Mouse (Mus musculus): ENCODE results near the gene Onecut3. TPM values are rescaled to one million over a fixed set of nuclear protein-coding genes. Genes with fewer than 3 reads are reported as not detected.

Gene Onecut3
- total RNA-seq, 1 experiment, result not detected

DNA sequence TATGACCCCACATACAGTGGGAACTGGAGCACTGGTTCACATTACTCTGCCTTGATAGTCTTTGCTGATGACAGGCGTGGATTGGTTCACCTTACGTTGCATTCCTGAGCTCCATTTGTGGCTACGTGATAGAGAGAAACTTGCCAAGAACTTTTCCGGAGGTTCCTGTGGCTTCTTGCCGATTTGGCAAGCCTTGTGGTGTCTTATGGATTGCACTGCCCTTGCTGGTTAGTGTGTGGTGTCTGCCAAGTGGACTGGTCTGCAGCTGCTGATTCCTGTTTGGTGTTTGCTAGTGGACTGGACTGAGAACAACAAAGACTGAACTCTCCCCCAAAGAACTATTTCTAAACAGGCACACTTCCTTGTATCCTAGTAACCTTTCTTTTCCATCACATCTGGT, 39.9 kb upstream of the Onecut3 start:
- Histone ChIP-seq H3K4me3 (ENCODE audit: insufficient read depth in 1 of 2, low read depth in 1 of 2, low read length in 2 of 2, poor library complexity in 1 of 2, severe bottlenecking in 1 of 2) (no peak overlapping the region), H3K4me1 (ENCODE audit: control insufficient read depth in 2 of 2, insufficient read depth in 2 of 2, low read length in 2 of 2, poor library complexity in 1 of 2) (peaks cover 5 to 15% of the 10 kb centered on the region in 2 experiments), H3K27ac (ENCODE audit: insufficient read depth, low read depth, low read length, poor library complexity, severe bottlenecking) (no peak overlapping the region), H3K9me3 (ENCODE audit: control insufficient read depth, insufficient read depth, low read depth, low read length) (no peaks in the 10 kb centered on the region), H3K36me3 (ENCODE audit: control insufficient read depth, insufficient read depth, low read length, poor library complexity, severe bottlenecking) (no peaks in the 10 kb centered on the region), H3K9ac (ENCODE audit: insufficient read depth, low read depth, low read length, poor library complexity, severe bottlenecking) (no peak overlapping the region)
- no peak for DNase-seq (ENCODE audit: low read depth, low spot score)
- no peak for TF ChIP-seq CHD2 (IDR thresholded peaks at IDR 0.05; ENCODE audit: low read depth, low read length)
- TF ChIP-seq ZC3H11A (IDR thresholded peaks at IDR 0.05; ENCODE audit: borderline replicate concordance, low read depth, low read length), result no peak
- no peak for TF ChIP-seq ZNF384 (IDR thresholded peaks at IDR 0.05; ENCODE audit: low read depth, low read length)
- no peak for TF ChIP-seq HCFC1 (IDR thresholded peaks at IDR 0.05; ENCODE audit: borderline replicate concordance, insufficient read depth, low read length)
- TF ChIP-seq MAFK (IDR thresholded peaks at IDR 0.05; ENCODE audit: insufficient read depth, low read depth, low read length), result no peak
- in situ Hi-C loops (cut with MboI; ENCODE audit: low sequenced_read_pairs in 2 of 2, unreplicated experiment in 2 of 2), result no loop called here

DNA sequence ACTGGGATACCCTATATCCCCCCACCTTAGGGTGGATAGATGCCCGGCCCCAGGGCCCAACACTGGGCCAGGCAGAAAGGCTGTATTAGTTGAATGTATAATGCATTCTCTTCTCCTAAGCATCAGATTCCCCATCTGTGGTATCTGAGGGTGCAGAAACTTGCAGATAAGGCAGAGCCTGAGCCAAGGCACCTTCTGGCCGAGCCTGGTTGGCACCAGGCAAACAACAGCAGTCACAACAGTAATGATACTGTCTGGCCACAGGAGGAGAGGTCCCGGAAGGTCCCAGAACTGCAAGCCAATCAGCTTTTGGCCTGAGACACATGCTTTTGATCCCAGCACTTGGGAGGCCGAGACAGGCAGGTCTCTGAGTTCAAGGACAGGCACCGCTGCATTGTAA, 38.9 kb upstream of the Onecut3 start:
- no peak for TF ChIP-seq CHD2 (IDR thresholded peaks at IDR 0.05; ENCODE audit: low read depth, low read length)
- no peak for TF ChIP-seq MAFK (IDR thresholded peaks at IDR 0.05; ENCODE audit: insufficient read depth, low read depth, low read length)
- no peak for TF ChIP-seq HCFC1 (IDR thresholded peaks at IDR 0.05; ENCODE audit: borderline replicate concordance, insufficient read depth, low read length)
- no peak for TF ChIP-seq ZNF384 (IDR thresholded peaks at IDR 0.05; ENCODE audit: low read depth, low read length)
- no peak for TF ChIP-seq ZC3H11A (IDR thresholded peaks at IDR 0.05; ENCODE audit: borderline replicate concordance, low read depth, low read length)
- H3K4me3 ChIP-seq (ENCODE audit: insufficient read depth in 1 of 2, low read depth in 1 of 2, low read length in 2 of 2, poor library complexity in 1 of 2, severe bottlenecking in 1 of 2), result no peak overlapping the region
- H3K4me1 ChIP-seq (ENCODE audit: control insufficient read depth in 2 of 2, insufficient read depth in 2 of 2, low read length in 2 of 2, poor library complexity in 1 of 2), result peaks cover 0 to 14% of the 10 kb centered on the region in 2 experiments; a peak in 1 of 4 replicates
- no peak overlapping the region for H3K9ac ChIP-seq (ENCODE audit: insufficient read depth, low read depth, low read length, poor library complexity, severe bottlenecking)
- DNase-seq (ENCODE audit: low read depth, low spot score), result no peak
- no peaks in the 10 kb centered on the region for H3K9me3 ChIP-seq (ENCODE audit: control insufficient read depth, insufficient read depth, low read depth, low read length)
- no peak overlapping the region for H3K27ac ChIP-seq (ENCODE audit: insufficient read depth, low read depth, low read length, poor library complexity, severe bottlenecking)
- in situ Hi-C loops (cut with MboI; ENCODE audit: low sequenced_read_pairs in 2 of 2, unreplicated experiment in 2 of 2), result no loop called here
- H3K36me3 ChIP-seq (ENCODE audit: control insufficient read depth, insufficient read depth, low read length, poor library complexity, severe bottlenecking), result no peaks in the 10 kb centered on the region

DNA sequence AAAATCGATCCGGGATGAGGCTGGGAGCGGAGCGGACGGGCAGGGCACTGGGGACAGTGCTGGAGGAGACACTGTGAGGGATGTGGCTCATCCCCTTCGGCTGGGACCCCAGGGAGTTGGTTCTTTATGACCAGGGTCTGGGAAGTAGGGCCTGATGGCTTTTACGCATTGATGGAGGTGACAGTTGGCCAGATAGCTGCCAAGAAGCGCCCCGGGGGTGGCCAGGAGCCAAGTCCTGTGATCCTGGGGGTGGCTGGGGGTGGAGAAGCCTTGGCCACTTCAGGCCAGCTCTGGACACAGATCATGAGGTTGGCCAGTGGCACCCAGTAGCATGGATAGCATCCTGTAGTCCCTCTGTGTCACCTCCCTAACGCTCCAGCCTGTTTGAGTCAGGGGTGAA, 35.4 kb upstream of the Onecut3 start:
- DNase-seq (ENCODE audit: low read depth, low spot score), result no peak
- Histone ChIP-seq H3K4me3 (ENCODE audit: insufficient read depth in 1 of 2, low read depth in 1 of 2, low read length in 2 of 2, poor library complexity in 1 of 2, severe bottlenecking in 1 of 2) (peak overlapping the region in 1 of 2 experiments; percentile 36; a peak in 1 of 4 replicates), H3K36me3 (ENCODE audit: control insufficient read depth, insufficient read depth, low read length, poor library complexity, severe bottlenecking) (no peaks in the 10 kb centered on the region), H3K27ac (ENCODE audit: insufficient read depth, low read depth, low read length, poor library complexity, severe bottlenecking) (no peak overlapping the region), H3K4me1 (ENCODE audit: control insufficient read depth in 2 of 2, insufficient read depth in 2 of 2, low read length in 2 of 2, poor library complexity in 1 of 2) (peaks cover 0 to 14% of the 10 kb centered on the region in 2 experiments; a peak in 1 of 4 replicates), H3K9ac (ENCODE audit: insufficient read depth, low read depth, low read length, poor library complexity, severe bottlenecking) (no peak overlapping the region), H3K9me3 (ENCODE audit: control insufficient read depth, insufficient read depth, low read depth, low read length) (no peaks in the 10 kb centered on the region)
- TF ChIP-seq ZNF384 (IDR thresholded peaks at IDR 0.05; ENCODE audit: low read depth, low read length) (no peak), MAFK (IDR thresholded peaks at IDR 0.05; ENCODE audit: insufficient read depth, low read depth, low read length) (no peak), HCFC1 (IDR thresholded peaks at IDR 0.05; ENCODE audit: borderline replicate concordance, insufficient read depth, low read length) (no peak), ZC3H11A (IDR thresholded peaks at IDR 0.05; ENCODE audit: borderline replicate concordance, low read depth, low read length) (no peak), CHD2 (IDR thresholded peaks at IDR 0.05; ENCODE audit: low read depth, low read length) (no peak)
- in situ Hi-C loops (cut with MboI; ENCODE audit: low sequenced_read_pairs in 2 of 2, unreplicated experiment in 2 of 2), result no loop called here

DNA sequence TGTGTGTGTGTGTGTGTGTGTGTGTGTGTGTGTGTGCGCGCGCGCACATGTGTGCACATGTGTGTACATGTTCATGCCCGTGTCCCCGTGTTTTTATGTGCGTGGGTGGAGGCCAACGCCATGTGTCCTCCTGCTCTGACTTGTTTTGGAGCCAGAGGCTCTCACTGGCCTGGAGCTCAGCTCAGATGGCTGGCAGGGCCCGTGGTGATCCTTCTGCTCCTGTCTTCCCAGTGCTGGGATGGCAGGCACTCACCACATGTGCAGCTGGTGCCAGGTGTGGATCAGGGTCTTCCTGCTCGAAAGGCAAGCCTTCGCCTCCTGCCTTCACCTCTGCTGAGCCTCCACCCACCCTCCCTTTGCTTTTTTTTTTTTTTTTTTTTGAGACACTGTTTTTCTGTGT, 35.0 kb upstream of the Onecut3 start:
- TF ChIP-seq HCFC1 (IDR thresholded peaks at IDR 0.05; ENCODE audit: borderline replicate concordance, insufficient read depth, low read length), result no peak
- in situ Hi-C loops (cut with MboI; ENCODE audit: low sequenced_read_pairs in 2 of 2, unreplicated experiment in 2 of 2), result no loop called here
- no peak overlapping the region for H3K27ac ChIP-seq (ENCODE audit: insufficient read depth, low read depth, low read length, poor library complexity, severe bottlenecking)
- no peaks in the 10 kb centered on the region for H3K36me3 ChIP-seq (ENCODE audit: control insufficient read depth, insufficient read depth, low read length, poor library complexity, severe bottlenecking)
- no peak overlapping the region for H3K4me3 ChIP-seq (ENCODE audit: insufficient read depth in 1 of 2, low read depth in 1 of 2, low read length in 2 of 2, poor library complexity in 1 of 2, severe bottlenecking in 1 of 2)
- no peaks in the 10 kb centered on the region for H3K9me3 ChIP-seq (ENCODE audit: control insufficient read depth, insufficient read depth, low read depth, low read length)
- H3K9ac ChIP-seq (ENCODE audit: insufficient read depth, low read depth, low read length, poor library complexity, severe bottlenecking), result no peak overlapping the region
- no peak for DNase-seq (ENCODE audit: low read depth, low spot score)
- H3K4me1 ChIP-seq (ENCODE audit: control insufficient read depth in 2 of 2, insufficient read depth in 2 of 2, low read length in 2 of 2, poor library complexity in 1 of 2), result peaks cover 0 to 15% of the 10 kb centered on the region in 2 experiments; a peak in 1 of 4 replicates

DNA sequence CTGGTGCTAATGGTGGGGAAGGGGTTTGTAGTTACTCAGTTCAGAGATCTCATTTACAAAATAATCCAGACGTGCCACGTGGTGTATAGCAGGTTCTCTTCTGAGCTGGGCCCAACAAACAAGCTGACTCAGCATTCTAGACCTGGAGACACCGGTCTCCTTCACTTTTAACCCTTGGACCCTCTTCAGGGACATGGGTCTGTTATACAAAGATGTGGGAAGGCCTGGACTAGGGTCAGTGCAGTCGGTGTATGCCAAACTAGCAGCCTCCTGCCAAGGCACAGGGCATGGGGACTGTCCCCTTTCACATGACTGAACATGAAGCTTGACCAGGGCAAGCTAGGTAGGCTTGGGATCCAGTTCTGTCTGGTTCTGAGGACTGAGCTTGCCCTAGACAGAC, 34.3 kb upstream of the Onecut3 start:
- H3K4me1 ChIP-seq (ENCODE audit: control insufficient read depth in 2 of 2, insufficient read depth in 2 of 2, low read length in 2 of 2, poor library complexity in 1 of 2), result peaks cover 0 to 16% of the 10 kb centered on the region in 2 experiments; a peak in 1 of 4 replicates
- no peak overlapping the region for H3K9ac ChIP-seq (ENCODE audit: insufficient read depth, low read depth, low read length, poor library complexity, severe bottlenecking)
- no peak overlapping the region for H3K4me3 ChIP-seq (ENCODE audit: insufficient read depth in 1 of 2, low read depth in 1 of 2, low read length in 2 of 2, poor library complexity in 1 of 2, severe bottlenecking in 1 of 2)
- H3K36me3 ChIP-seq (ENCODE audit: control insufficient read depth, insufficient read depth, low read length, poor library complexity, severe bottlenecking), result no peaks in the 10 kb centered on the region
- H3K27ac ChIP-seq (ENCODE audit: insufficient read depth, low read depth, low read length, poor library complexity, severe bottlenecking), result no peak overlapping the region
- in situ Hi-C loops (cut with MboI; ENCODE audit: low sequenced_read_pairs in 2 of 2, unreplicated experiment in 2 of 2), result no loop called here
- no peaks in the 10 kb centered on the region for H3K9me3 ChIP-seq (ENCODE audit: control insufficient read depth, insufficient read depth, low read depth, low read length)
- DNase-seq (ENCODE audit: low read depth, low spot score), result no peak
- TF ChIP-seq CHD2 (IDR thresholded peaks at IDR 0.05; ENCODE audit: low read depth, low read length) (no peak), ZNF384 (IDR thresholded peaks at IDR 0.05; ENCODE audit: low read depth, low read length) (no peak), MAFK (IDR thresholded peaks at IDR 0.05; ENCODE audit: insufficient read depth, low read depth, low read length) (peak; percentile 98), ZC3H11A (IDR thresholded peaks at IDR 0.05; ENCODE audit: borderline replicate concordance, low read depth, low read length) (no peak)

Data from ES-E14 (cell line).